Mouse (Mus musculus) cerebellum, adult (tissue): ENCODE data around the gene Tdrd12.
"Not testable (repeated sequence)": the region's sequence is repeated elsewhere in the genome, so short reads cannot be mapped to it uniquely, and the experiment has no call there.

Source experiments
- ATAC-seq: cut with Nextera tagmentation; 2 replicates; pipeline ENCODE4 v1.9.2; 2017; ENCODE audit warnings: mild to moderate bottlenecking, moderate library complexity, mixed read lengths; ENCODE audit not compliant: insufficient number of reproducible peaks, low FRiP score, low TSS enrichment

Gene Tdrd12

GRCm38 (mm10) chr7:35537562-35537961 is at the start of gene Tdrd12:
Gene Tdrd12, minus strand, starts transcription at chr7:35537745.
- no peak for ATAC-seq

GRCm38 (mm10) chr7:35586906-35587445 is 49.4 kb upstream of the Tdrd12 start:
- no peak for ATAC-seq

GRCm38 (mm10) chr7:35586055-35586905 is 48.7 kb upstream of the Tdrd12 start, which contains the start of gene Ankrd27:
Gene Ankrd27, plus strand, starts transcription at chr7:35586244.
- peak; percentile 98 for ATAC-seq

DNA sequence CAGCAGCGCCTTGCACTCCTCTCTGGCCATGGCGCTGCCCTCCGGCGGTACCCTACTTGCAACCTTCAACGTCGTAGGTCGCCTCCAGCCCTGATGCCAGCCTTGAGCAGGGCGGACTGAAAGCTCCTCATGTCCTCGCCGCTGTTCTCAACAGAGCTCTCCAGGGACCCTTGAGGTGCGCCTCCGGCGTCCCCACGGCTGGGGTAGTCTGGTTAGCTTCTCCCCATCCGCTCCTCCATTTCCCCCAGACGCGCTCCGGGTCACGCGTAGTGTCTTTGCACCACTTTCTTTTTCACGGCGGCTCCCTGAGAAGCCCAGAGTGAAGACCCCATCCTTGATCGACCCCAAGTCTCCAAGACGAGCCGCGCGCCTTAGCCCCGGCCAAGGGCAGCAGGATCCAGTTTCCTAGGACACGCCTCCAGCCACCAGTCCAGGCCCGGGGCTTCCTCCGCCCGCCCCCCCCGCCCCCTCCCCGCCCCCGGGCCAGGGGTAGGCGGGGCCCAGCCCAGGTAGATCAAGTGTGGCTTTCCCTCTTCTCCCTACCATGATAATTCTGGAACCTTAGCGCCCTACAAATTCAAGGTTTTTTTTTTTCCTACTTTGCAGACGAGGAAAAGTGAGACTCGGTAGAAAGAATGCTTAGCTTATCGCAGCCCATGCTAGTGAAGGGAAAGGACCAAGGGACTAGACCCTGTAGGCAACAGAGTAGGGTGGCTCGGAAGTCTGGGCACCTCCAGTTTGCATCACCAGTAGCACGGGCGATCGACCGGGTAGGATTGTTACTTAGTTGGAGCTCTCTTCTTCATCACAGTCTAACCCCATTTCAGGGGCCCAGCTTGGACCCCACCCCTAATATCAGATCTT is 47.9 kb upstream of the Tdrd12 start, which contains the start of gene Rgs9bp:
Gene Rgs9bp, minus strand, starts transcription at position 392 of the 864 bp plus-strand sequence.
- ATAC-seq = no peak

DNA sequence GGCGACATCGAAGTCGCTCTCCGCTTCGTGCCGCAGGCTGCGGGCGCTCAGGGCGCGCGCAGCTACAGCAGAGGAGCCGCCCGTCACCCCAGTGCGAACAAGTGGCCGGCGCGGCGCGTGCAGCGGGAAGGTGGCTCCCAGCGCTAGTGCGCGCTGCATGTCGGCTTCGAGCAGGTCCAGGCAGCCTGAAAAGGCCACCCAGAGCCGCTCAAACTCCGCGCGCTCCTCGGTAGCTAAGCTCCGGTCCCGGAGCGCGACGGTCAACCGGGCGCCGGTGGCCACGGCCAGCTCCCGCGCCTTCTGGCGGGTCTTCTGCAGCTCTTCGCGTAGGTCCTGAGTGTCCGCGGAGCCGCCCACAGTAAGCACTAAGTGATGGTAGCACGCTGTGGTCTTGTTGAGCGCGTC is 47.2 kb upstream of the Tdrd12 start:
- no peak for ATAC-seq

GRCm38 (mm10) chr7:35584068-35584785 is 46.7 kb upstream of the Tdrd12 start:
- no peak for ATAC-seq

DNA sequence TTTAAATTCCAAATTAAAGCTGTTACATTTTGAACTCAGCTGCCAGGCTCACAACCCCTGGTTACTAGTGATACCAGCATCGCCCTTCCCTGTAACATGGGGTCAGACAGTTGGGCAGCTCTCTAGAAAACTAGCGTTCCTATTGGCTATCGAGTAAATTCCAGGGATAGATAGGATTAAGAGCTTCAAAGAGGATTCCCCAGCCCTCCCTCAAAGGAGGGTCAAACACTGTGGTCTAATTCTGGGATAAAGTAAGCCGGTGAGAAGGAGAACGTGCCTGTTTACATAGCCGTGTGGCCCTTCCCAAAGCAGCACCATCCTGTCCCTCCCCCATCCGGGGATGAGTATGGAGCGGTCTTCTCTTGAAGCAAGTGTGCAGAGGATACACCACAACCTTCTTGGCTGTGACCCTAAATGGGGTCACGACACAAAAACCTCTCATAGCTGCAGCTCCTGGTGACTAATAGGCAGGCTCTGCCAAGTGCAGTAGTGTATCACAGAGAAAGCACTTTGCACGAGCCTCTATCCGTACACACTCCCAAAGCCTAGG is 46.0 kb upstream of the Tdrd12 start:
- ATAC-seq = no peak

DNA sequence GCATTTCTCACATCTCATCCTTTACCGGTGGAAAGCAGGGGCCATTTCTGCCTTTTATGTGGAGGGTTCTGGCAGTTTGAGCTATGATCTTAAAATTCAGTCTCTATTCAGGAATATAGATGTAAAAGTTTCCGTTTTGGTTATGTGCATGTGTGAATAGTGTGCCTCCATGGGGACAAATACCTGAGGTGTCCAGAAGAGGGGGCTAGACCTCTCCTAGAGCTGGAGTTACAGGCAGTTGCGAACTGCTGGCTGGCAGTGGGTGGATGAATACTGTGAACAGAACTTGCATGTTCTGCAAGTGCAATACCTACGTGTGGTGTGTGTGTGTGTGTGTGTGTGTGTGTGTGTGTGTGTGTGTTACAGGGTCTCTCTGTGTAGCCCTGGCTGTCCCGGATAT is 45.2 kb upstream of the Tdrd12 start:
- ATAC-seq = no peak

DNA sequence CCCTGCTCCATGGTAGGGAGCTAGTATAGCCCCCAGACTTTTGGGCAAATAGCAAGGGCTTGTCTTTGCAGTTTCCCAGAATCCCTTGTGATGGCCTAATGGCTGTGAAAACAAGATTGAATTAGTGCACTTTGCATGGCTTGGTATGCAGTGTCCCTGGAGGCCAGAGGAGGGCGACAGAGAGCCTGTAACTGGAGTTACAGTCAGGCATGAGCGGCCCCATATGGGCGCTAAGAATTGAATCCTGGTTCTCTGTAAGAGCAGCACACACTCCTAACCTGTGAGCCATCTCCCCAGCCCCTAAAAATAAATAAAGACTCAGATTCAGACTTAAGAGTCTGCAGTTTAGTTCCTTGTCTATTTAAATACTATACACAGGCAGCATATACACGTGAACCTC is 42.3 kb upstream of the Tdrd12 start:
- ATAC-seq = no peak

GRCm38 (mm10) chr7:35570883-35571282 is 33.3 kb upstream of the Tdrd12 start:
- not testable (repeated sequence) for ATAC-seq

DNA sequence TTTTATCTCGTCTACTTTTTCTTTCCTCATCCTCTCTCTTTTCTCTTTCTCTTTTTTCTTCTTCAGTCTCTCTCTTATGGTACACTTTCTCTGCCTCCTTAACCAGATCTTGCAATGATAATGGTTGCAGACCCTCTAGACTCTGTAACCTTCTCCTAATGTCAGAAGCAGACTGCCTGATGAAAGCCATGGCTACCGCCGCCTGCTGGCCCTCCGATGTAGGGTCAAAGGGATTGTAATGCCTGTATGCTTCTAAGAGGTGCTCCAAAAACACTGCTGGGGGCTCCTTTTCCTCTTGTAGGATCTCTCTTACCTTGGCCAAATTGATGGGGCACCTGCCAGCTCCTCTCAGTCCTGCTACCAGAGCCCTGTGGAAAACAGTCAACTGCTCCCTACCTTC is 32.2 kb upstream of the Tdrd12 start:
- ATAC-seq = not testable (repeated sequence)

DNA sequence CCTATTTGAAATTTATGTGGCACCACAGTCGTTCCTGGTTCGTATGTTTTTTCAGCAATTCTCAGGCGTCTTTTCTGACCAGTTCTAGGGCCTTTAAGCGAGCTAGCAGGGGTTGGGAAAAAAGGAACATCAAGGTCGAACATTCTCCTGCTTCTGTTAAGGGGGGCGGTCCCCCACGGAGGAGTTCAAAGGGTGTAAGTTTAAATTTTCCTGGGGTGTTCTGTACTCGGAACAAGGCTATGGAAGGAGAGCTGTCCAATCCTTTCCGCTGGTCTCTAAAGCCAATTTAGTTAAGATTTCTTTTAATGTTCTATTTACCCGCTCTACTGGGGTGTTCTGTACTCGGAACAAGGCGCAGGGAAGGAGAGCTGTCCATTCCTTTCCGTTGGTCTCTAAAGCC is 28.4 kb upstream of the Tdrd12 start:
- not testable (repeated sequence) for ATAC-seq

DNA sequence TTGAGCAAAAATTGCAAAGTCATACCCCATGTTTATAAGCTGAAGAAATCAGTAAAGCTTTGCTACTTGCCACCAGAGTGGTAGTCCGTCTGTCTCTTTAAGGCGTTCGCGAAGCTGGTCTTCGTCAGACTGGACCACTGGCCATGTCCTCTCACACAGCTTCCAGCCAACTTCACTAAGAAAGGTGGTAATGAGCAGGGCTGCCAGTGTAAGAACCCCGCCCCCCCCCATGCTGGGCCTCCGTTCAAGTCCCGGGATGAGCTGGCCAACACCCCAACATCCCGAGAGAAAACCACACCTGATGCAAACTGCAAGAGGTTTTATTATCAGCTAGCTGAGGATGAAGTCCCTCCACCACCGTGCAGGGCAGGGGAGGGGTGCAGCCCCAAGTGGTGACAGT is 27.3 kb upstream of the Tdrd12 start:
- ATAC-seq = not testable (repeated sequence)

DNA sequence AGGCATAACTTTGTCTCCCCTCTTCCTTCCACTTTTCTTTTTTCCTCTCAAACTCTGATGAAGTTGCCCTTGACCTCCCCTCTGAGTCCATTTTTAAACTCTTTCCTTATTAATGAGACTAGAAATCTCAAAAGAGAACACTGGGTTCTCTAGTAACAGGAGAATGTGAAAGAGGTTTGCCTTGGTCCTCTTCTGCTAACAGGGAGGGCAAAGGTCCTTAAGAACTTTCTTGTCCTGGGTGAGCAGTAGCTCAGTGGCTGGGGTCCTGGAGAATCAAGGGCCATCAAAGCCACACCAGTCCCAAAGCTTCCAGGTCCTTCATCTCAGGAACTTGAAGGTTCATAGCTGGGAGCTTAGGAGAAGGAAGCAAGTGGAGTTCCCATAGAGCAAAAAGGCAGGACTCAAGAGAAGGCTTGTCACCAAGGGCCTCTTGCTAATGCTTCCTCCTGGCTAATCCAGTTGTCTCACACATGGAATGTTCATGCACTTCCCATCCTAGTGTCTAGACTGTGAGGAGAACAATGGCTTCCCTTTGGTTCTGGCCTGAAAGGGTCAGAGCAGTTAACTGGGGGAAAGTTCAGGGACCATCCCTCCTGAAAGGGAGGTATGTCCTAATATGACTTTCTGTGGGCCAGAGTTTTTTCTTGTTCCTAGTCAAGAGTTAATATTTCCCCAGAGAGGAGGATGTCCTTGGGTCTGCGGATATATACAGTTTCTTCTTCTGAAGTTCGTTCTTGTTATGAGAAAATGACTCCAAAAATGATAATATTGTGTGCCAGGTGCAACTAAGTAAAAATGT is 26.7 kb upstream of the Tdrd12 start:
- ATAC-seq = no peak

GRCm38 (mm10) chr7:35563071-35563470 is 25.5 kb upstream of the Tdrd12 start:
- ATAC-seq = no peak

DNA sequence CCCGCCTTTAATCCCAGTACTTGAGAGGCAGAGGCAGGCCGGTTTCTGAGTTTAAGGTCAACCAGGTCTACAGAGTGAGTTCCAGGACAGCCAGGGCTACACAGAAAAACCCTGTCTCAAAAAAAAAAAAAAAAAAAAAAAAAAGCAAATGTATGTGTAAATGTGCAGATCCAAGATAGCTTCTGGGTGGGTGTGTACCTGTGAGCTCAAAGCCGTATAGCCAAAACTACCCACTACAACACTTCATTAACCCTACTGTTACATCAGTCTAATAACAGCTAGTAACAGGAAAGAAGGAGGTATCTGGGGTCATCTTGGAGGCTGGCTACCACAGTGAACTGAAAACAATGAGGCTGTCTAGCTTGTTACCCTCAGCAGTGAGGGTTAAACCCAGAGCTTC is 22.3 kb upstream of the Tdrd12 start:
- ATAC-seq = no peak

DNA sequence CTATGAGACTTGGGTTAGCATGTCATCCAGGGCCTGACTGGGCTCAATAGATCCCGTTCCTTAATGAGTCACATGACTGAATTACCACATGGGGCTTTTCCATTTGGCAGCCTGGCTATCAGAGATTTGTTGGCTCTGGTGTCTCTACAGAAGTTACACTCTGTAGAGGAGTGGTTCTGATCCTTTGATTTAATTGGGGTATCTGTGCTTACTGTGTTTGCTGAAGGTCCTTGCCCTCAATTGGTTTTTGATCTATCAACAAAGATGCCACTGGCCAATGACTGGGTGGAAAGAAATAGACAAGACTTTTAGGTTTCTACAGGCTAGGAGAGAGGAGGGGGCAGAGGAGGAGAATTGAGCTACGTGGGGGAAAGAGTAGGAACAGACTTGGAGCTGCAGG is 21.1 kb upstream of the Tdrd12 start:
- no peak for ATAC-seq

DNA sequence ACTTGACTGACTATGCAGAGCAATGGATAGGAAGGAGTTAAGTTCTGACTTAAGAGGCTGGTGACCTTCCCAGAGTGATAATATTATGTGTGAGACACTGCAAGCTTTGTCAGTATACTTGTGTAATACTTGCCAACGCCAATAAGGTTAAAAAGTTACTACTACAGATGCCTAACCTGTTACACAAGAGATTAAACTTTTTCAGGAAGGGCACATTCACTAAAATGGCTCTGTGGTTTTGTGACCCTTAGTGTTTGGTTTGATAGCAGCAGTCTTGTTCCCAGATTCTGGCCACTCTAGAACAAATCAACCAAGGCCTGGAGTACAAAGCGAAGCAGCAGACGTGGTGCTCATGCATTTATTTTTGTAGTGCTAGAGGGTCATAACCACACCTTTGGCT is 20.0 kb upstream of the Tdrd12 start:
- ATAC-seq = no peak

- ATAC-seq = no peak
Observed at GRCm38 (mm10) chr7:35556905-35557304, 19.4 kb upstream of the Tdrd12 start.
